Mouse (Mus musculus) lung, embryonic 14.5 days (tissue): Measurements from ENCODE around the gene 2510039O18Rik. TPM values are rescaled to one million over a fixed set of nuclear protein-coding genes. Genes with fewer than 3 reads are reported as not detected.

Source experiments
- ATAC-seq: fragments of 200-750 bp; cut with Nextera tagmentation; 2 replicates; pipeline ENCODE4 v1.8.0; 2017; ENCODE audit warnings: mild to moderate bottlenecking, moderate TSS enrichment, moderate library complexity; ENCODE audit not compliant: insufficient read depth
- DNase-seq: peaks from one replicate; pipeline ENCODE4 v3.0.0-alpha.2; 2015
- H3K27ac ChIP-seq: fragments of 300-500 bp; sonication (generic); 2 replicates; pipeline ENCODE4 v1.5.1; 2014; ENCODE audit warnings: low read depth, mild to moderate bottlenecking, moderate library complexity
- H3K27me3 ChIP-seq: fragments of 300-500 bp; sonication (generic); 2 replicates; pipeline ENCODE4 v1.6.1; 2014; ENCODE audit warnings: low read length, control low read depth; ENCODE audit not compliant: insufficient read depth
- H3K36me3 ChIP-seq: fragments of 300-500 bp; sonication (generic); 2 replicates; pipeline ENCODE4 v1.6.1; 2014; ENCODE audit warnings: control low read depth; ENCODE audit not compliant: insufficient read depth
- H3K4me1 ChIP-seq: fragments of 300-500 bp; sonication (generic); 2 replicates; pipeline ENCODE4 v1.6.1; 2014; ENCODE audit warnings: antibody characterized with exemption, control low read depth; ENCODE audit not compliant: insufficient read depth
- H3K4me2 ChIP-seq: fragments of 300-500 bp; sonication (generic); 2 replicates; pipeline ENCODE4 v1.6.1; 2014; ENCODE audit warnings: mild to moderate bottlenecking
- H3K4me3 ChIP-seq: fragments of 300-500 bp; sonication (generic); 2 replicates; pipeline ENCODE4 v1.5.1; 2014; ENCODE audit warnings: low read depth, low read length
- H3K9ac ChIP-seq: fragments of 300-500 bp; sonication (generic); 2 replicates; pipeline ENCODE4 v1.6.1; 2014
- H3K9me3 ChIP-seq: fragments of 300-500 bp; sonication (generic); 2 replicates; pipeline ENCODE4 v1.6.1; 2016; ENCODE audit warnings: low read depth, low read length, control low read depth
- CTCF ChIP-seq: IDR thresholded peaks from 2 replicates; pipeline ENCODE4 v1.5.1; 2016; ENCODE audit warnings: antibody characterized with exemption, low read depth
- WGBS: fragments of 180-500 bp; shearing (Covaris S2); extraction: QIAGEN DNeasy Blood & Tissue Kit; methylation state at CpG from one replicate; pipeline ENCODE4 v1.1.7; 2014; 5-methylcytosine and 5-hydroxymethylcytosine counted together
- polyA plus RNA-seq: library from polyadenylated mRNA; unstranded; fragments of >200 nt; fragmentation: Nextera tagmentation; extraction: Ambion mirVana; gene quantifications from 2 replicates; pipeline ENCODE4 v1.2.1, GENCODE M21; 2014

The 2510039O18Rik gene
- 20.2 and 22.5 TPM in 2 replicates for polyA plus RNA-seq

GRCm38 (mm10) chr4:147940576-147941044, at the start of gene 2510039O18Rik:
TSS of gene 2510039O18Rik (plus strand) at chr4:147940895.
- H3K4me3 ChIP-seq, result peak within 1 kb of the TSS; percentile 88
- ATAC-seq, result peak; percentile 62
- H3K9me3 ChIP-seq, result no peaks in the 10 kb centered on the region
- WGBS, result 1% methylated on average over 34 of the region's 35 CpGs
- DNase-seq, result peak; percentile 96
- peaks cover 16% of the 10 kb centered on the region for H3K36me3 ChIP-seq
- no peak for TF ChIP-seq CTCF
- H3K4me1 ChIP-seq, result peaks cover 19% of the 10 kb centered on the region
- peak within 1 kb of the TSS; percentile 81 for H3K27ac ChIP-seq
- peak within 1 kb of the TSS; percentile 79 for H3K9ac ChIP-seq
- H3K27me3 ChIP-seq, result no peaks in the 10 kb centered on the region
- H3K4me2 ChIP-seq, result peak within 1 kb of the TSS; percentile 97

DNA sequence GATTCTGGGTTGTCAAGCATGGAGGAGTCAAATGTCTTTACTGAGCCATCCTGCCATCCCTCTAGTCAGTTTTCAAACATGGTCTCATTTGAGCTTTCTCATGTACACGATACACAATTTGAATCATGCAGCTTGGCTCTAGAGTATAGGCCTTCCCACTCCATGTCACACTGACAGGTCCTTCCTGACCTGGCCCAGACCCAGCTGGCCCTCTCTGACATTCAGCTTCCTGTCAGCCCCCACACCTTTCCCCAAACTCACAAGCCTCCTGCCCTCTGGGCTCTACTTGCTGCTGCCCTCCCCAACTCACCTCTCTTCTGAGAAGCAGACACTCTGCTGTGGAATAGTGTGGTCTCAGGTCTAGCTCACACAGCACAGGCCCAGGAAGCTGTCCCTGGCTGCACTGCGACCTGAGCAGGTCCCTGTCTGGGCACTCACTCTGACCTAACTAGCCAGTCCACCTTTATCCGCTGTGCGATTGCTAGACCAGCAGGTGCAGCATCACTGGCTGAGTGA, 44.8 kb upstream of the 2510039O18Rik start:
- Histone ChIP-seq H3K9me3 (no peaks in the 10 kb centered on the region), H3K4me3 (no peak overlapping the region), H3K9ac (no peak overlapping the region), H3K4me1 (no peaks in the 10 kb centered on the region), H3K27ac (no peak overlapping the region), H3K27me3 (no peaks in the 10 kb centered on the region), H3K4me2 (no peak overlapping the region), H3K36me3 (peaks cover 85% of the 10 kb centered on the region)
- no peak for TF ChIP-seq CTCF
- ATAC-seq (no peak), DNase-seq (no peak)
- 92% methylated on average over 4 of the region's 4 CpGs for WGBS

DNA sequence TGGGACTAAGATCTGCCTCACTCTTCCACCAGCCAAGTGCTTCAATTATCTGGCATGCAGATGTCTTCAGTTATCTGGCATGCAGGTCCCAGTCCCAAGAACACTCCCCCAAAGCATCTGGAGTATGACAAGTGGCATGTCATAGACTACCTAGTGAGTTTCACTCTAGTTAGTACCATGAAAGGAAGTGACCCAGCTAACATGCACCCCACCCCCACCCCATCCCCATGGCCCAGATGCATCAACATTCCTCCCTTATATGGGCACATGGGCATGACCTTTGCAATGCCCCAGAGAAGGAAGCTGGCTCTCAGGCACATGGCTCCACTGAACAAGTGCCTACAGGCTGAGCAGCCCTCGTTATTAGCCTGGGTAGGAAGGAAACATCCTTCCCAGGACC, 44.3 kb upstream of the 2510039O18Rik start:
- H3K27ac ChIP-seq, result no peak overlapping the region

GRCm38 (mm10) chr4:147897348-147897747, 43.3 kb upstream of the 2510039O18Rik start:
- WGBS, result 83% methylated on average over 3 of the region's 3 CpGs
- Histone ChIP-seq H3K4me3 (no peak overlapping the region), H3K9me3 (no peaks in the 10 kb centered on the region), H3K36me3 (peaks cover 76% of the 10 kb centered on the region), H3K27me3 (no peaks in the 10 kb centered on the region), H3K9ac (no peak overlapping the region), H3K27ac (no peak overlapping the region), H3K4me1 (no peaks in the 10 kb centered on the region), H3K4me2 (no peak overlapping the region)
- ATAC-seq (no peak), DNase-seq (no peak)
- TF ChIP-seq CTCF, result no peak

More for the DNA sequence above, 44.3 kb upstream of the 2510039O18Rik start:
- 69% methylated on average over 1 of the region's 1 CpGs for WGBS
- H3K9me3 ChIP-seq, result no peaks in the 10 kb centered on the region
- DNase-seq, result no peak
- ATAC-seq, result no peak
- no peak for TF ChIP-seq CTCF
- H3K36me3 ChIP-seq, result peaks cover 80% of the 10 kb centered on the region
- no peak overlapping the region for H3K4me3 ChIP-seq
- H3K4me2 ChIP-seq, result no peak overlapping the region
- H3K27me3 ChIP-seq, result no peaks in the 10 kb centered on the region
- H3K4me1 ChIP-seq, result no peaks in the 10 kb centered on the region
- no peak overlapping the region for H3K9ac ChIP-seq

- H3K36me3 ChIP-seq, result peaks cover 58% of the 10 kb centered on the region
- H3K4me2 ChIP-seq, result no peak overlapping the region
- no peak overlapping the region for H3K4me3 ChIP-seq
- TF ChIP-seq CTCF, result no peak
- H3K4me1 ChIP-seq, result peaks cover 6% of the 10 kb centered on the region; the same call in 1 of the 2 replicates
- H3K9ac ChIP-seq, result no peak overlapping the region
- no peaks in the 10 kb centered on the region for H3K9me3 ChIP-seq
- WGBS, result 81% methylated on average over 7 of the region's 7 CpGs
- DNase-seq (no peak), ATAC-seq (no peak)
- no peaks in the 10 kb centered on the region for H3K27me3 ChIP-seq
- H3K27ac ChIP-seq, result no peak overlapping the region
These were observed 40.2 kb upstream of the 2510039O18Rik start for GRCm38 (mm10) chr4:147900452-147900851.

DNA sequence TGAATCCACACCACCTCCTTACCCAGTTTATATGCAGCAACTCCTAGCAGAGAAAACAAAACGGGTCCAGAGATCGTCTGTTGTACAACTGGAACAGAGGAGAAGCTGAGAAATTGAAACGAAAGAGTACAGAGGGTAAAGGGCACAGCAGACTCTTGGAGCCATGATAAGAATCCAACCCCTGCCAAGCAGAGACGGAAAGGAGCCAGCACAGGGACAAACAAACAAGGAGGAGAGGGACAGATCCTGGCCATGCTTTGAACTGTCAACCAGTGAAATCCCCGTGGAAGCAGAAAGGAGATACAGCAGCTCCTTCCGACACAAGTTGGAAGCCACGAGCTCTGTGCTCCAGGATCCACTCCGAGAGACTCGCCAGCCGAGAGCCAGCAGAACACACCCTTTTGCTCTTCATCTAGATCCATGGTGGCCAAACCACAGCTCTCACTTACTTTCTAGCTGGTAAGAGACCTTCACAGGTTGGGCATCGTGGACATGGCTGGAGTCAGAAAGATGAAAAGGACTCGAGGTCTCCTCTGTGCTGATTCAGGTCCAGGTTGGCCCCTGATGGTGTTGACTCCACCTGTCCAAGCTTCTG, 37.7 kb upstream of the 2510039O18Rik start:
- TF ChIP-seq CTCF, result no peak
- Histone ChIP-seq H3K4me3 (no peak overlapping the region), H3K4me1 (peaks cover 6% of the 10 kb centered on the region; the same call in 1 of the 2 replicates), H3K36me3 (peaks cover 32% of the 10 kb centered on the region), H3K9ac (no peak overlapping the region), H3K27ac (no peak overlapping the region), H3K9me3 (no peaks in the 10 kb centered on the region), H3K27me3 (no peaks in the 10 kb centered on the region), H3K4me2 (no peak overlapping the region)
- ATAC-seq (no peak), DNase-seq (no peak)
- 86% methylated on average over 12 of the region's 12 CpGs for WGBS

- TF ChIP-seq CTCF, result no peak
- H3K4me1 ChIP-seq, result peaks cover 6% of the 10 kb centered on the region; the same call in 1 of the 2 replicates
- WGBS, result 68% methylated on average over 3 of the region's 3 CpGs
- peak overlapping the region; percentile 89 for H3K4me3 ChIP-seq
- H3K9me3 ChIP-seq, result no peaks in the 10 kb centered on the region
- H3K9ac ChIP-seq, result peak overlapping the region; percentile 62
- H3K36me3 ChIP-seq, result peaks cover 26% of the 10 kb centered on the region
- DNase-seq (no peak), ATAC-seq (no peak)
- H3K4me2 ChIP-seq, result peak overlapping the region; percentile 80
- H3K27ac ChIP-seq, result no peak overlapping the region
- H3K27me3 ChIP-seq, result no peaks in the 10 kb centered on the region
These were observed 37.1 kb upstream of the 2510039O18Rik start for GRCm38 (mm10) chr4:147903601-147904000.
